Mouse (Mus musculus) olfactory bulb, adult 2 months (tissue): Measurements from ENCODE around the gene Cnih3.

Experiments
- CTCF ChIP-seq: fragments of 200-500 bp; IDR thresholded peaks from 2 replicates; pipeline ENCODE4 v1.5.1; 2012; ENCODE audit warnings: low read depth, mild to moderate bottlenecking, low read length, moderate library complexity; ENCODE audit not compliant: insufficient read depth
- POLR2A ChIP-seq: fragments of 200-500 bp; IDR thresholded peaks from 2 replicates; pipeline ENCODE4 v1.6.1; 2012; ENCODE audit warnings: mild to moderate bottlenecking, low read depth, low read length, moderate library complexity; ENCODE audit not compliant: insufficient read depth

DNA sequence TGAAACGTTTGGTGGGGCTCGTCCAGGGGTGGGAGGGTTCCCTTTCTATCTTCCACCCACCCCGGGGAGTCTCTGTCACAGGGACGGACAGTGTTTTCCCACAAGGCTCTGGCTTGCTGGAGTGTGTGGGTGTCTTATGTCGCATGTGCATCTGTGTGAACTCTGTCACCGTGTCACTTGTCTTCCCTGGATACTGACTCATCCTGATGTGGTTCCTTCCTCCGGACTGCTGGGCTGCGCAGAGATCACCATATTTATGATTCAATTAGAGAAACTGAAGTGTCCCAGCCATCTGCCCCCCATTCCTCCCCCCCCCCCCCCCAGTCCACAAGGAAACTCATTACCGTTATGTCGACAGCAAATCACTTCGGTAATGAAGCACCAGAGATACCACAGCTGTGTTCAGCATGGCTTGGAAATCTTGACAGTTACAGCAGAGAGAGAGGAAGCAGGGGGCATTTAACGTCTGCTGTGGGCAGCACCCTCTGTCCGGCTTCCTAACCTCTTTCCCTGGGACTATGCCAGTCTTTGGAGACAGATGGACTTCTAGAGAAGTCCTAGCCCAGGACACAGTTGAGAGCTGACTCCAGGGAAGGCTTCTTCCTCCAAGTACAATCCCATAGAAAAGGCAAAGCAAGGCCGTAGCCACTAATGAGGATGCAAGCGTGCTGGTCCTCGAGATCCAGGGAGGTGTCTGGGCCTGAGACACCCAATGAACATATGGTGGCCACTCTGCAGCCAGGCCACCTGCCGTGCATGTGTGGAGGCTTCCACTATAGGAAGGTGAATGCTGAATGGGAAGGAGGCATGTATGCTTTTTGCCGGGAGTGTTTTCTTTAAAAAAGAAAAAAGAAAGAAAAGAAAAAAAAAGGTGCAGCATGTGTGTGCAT, 55.9 kb downstream of the Cnih3 start:
- TF ChIP-seq POLR2A (no peak), CTCF (no peak)
